In genomic region chr7:49807846-49808622, GRCm38 (mm10) we compare ENCODE assay signal across 20 mouse cellular contexts. TPM values are rescaled to one million over a fixed set of nuclear protein-coding genes. Genes with fewer than 3 reads are reported as not detected.
A peak's percentile ranks its signal among the peaks of the same experiment; 100 is the strongest.
DNase-seq lines count a peak whose midpoint lies in the region; ATAC-seq and TF ChIP-seq lines count a peak whose summit lies in the region.
"Had no signal": no experiment of that assay in that cellular context is flagged by ENCODE, and none has a peak within 500 bp of the region (broad histone marks: within the 10 kb centered on the region; RNA-seq: fewer than 3 reads in every experiment).

No protein-coding gene starts in this region.

- H3K4me3 ChIP-seq in midbrain, embryonic 14.5 days (replicated peaks; ENCODE audit: low read depth, low read length), result no peak overlapping the region
- H3K4me3 ChIP-seq in midbrain, postnatal 0 days (ENCODE audit: low read depth, low read length), result no peak overlapping the region
- H3K4me3 ChIP-seq in hindbrain, embryonic 16.5 days (ENCODE audit: low read length), result no peak overlapping the region
- H3K4me3 ChIP-seq: heart, embryonic 12.5 days; kidney, embryonic 15.5 days; liver, embryonic 13.5 days; midbrain, embryonic 12.5 days had no signal

- H3K4me1 ChIP-seq in midbrain, embryonic 14.5 days (ENCODE audit: control insufficient read depth, insufficient read depth, low read length), result no peaks in the 10 kb centered on the region
- no peaks in the 10 kb centered on the region for H3K4me1 ChIP-seq in midbrain, postnatal 0 days (ENCODE audit: insufficient read depth, low read length)
- no peaks in the 10 kb centered on the region for H3K4me1 ChIP-seq in hindbrain, embryonic 16.5 days (ENCODE audit: control insufficient read depth, insufficient read depth, low read depth, low read length)

- peak; percentile 12 for DNase-seq in midbrain, embryonic 14.5 days
- DNase-seq in midbrain, postnatal 0 days (ENCODE audit: low spot score), result no peak
- peak; percentile 15 for DNase-seq in brain, embryonic 14.5 days (ENCODE audit: low read depth)
- DNase-seq in retina, embryonic 14.5 days (ENCODE audit: low spot score), result peak; percentile 3
- no peak for DNase-seq in adrenal gland, adult 2 months
- DNase-seq in thymus, postnatal 25 days, result no peak
- DNase-seq: adrenal gland, postnatal 14 days; cerebellum, adult 9-10 months; heart, postnatal 10 days; kidney, adult 11 months; kidney, postnatal 36 days; liver, embryonic 13.5 days; lung, adult 2 months; lung, postnatal 14 days had no signal

- H3K27me3 ChIP-seq in midbrain, embryonic 14.5 days (ENCODE audit: control insufficient read depth, insufficient read depth, low read length), result no peaks in the 10 kb centered on the region
- H3K27me3 ChIP-seq in midbrain, postnatal 0 days (ENCODE audit: insufficient read depth, low read length), result no peaks in the 10 kb centered on the region
- H3K27me3 ChIP-seq in hindbrain, embryonic 16.5 days (replicated peaks; ENCODE audit: control insufficient read depth, insufficient read depth, low read length), result no peaks in the 10 kb centered on the region
- H3K27me3 ChIP-seq: heart, embryonic 12.5 days; kidney, embryonic 15.5 days; liver, embryonic 13.5 days; midbrain, embryonic 12.5 days had no signal

- H3K27ac ChIP-seq in midbrain, embryonic 14.5 days (replicated peaks; ENCODE audit: low read depth, low read length), result no peak overlapping the region
- no peak overlapping the region for H3K27ac ChIP-seq in midbrain, postnatal 0 days (ENCODE audit: low read depth, low read length)
- H3K27ac ChIP-seq in hindbrain, embryonic 16.5 days (ENCODE audit: low read depth, low read length), result no peak overlapping the region
- H3K27ac ChIP-seq: kidney, embryonic 15.5 days; liver, embryonic 13.5 days; midbrain, embryonic 12.5 days; stomach, postnatal 0 days had no signal

- H3K4me2 ChIP-seq in midbrain, embryonic 14.5 days (ENCODE audit: low read length), result no peak overlapping the region
- no peak overlapping the region for H3K4me2 ChIP-seq in midbrain, postnatal 0 days (ENCODE audit: low read depth, low read length, poor library complexity, severe bottlenecking)
- no peak overlapping the region for H3K4me2 ChIP-seq in hindbrain, embryonic 16.5 days (ENCODE audit: low read length)
- H3K4me2 ChIP-seq: heart, embryonic 12.5 days; kidney, embryonic 15.5 days; liver, embryonic 13.5 days; midbrain, embryonic 12.5 days had no signal

- peaks cover 20% of the 10 kb centered on the region; the same call in 1 of the 2 replicates for H3K36me3 ChIP-seq in midbrain, embryonic 14.5 days (ENCODE audit: control insufficient read depth, insufficient read depth, low read length)
- peaks cover 4% of the 10 kb centered on the region; the same call in 1 of the 2 replicates for H3K36me3 ChIP-seq in midbrain, postnatal 0 days (ENCODE audit: insufficient read depth, low read length)
- peaks cover 9% of the 10 kb centered on the region; the same call in 1 of the 2 replicates for H3K36me3 ChIP-seq in hindbrain, embryonic 16.5 days (ENCODE audit: control insufficient read depth, insufficient read depth, low read length)

- no peaks in the 10 kb centered on the region for H3K9me3 ChIP-seq in midbrain, embryonic 14.5 days (ENCODE audit: control insufficient read depth, low read length)
- H3K9me3 ChIP-seq in midbrain, postnatal 0 days (ENCODE audit: low read length), result no peaks in the 10 kb centered on the region
- H3K9me3 ChIP-seq in hindbrain, embryonic 16.5 days (ENCODE audit: control insufficient read depth, low read length), result no peaks in the 10 kb centered on the region
- H3K9me3 ChIP-seq: heart, embryonic 12.5 days; kidney, embryonic 15.5 days; liver, embryonic 13.5 days; midbrain, embryonic 12.5 days had no signal

- no peak for TF ChIP-seq POLR2A in brain, embryonic 14.5 days (IDR thresholded peaks at IDR 0.05; ENCODE audit: borderline replicate concordance, extremely low read depth, insufficient read depth, insufficient read length, poor library complexity, severe bottlenecking)

- no peak for ATAC-seq in midbrain, embryonic 14.5 days (ENCODE audit: low FRiP score, low TSS enrichment)
- ATAC-seq in midbrain, postnatal 0 days (ENCODE audit: low FRiP score), result no peak
- ATAC-seq in hindbrain, embryonic 16.5 days, result peak; percentile 57; the same call in 1 of the 2 replicates
- ATAC-seq: forebrain, embryonic 16.5 days had no signal

- H3K9ac ChIP-seq in midbrain, embryonic 14.5 days (replicated peaks; ENCODE audit: low read length), result no peak overlapping the region
- no peak overlapping the region for H3K9ac ChIP-seq in midbrain, postnatal 0 days (replicated peaks; ENCODE audit: low read length, poor library complexity, severe bottlenecking)
- no peak overlapping the region for H3K9ac ChIP-seq in hindbrain, embryonic 16.5 days (ENCODE audit: low read depth, low read length)
- H3K9ac ChIP-seq: heart, embryonic 12.5 days; kidney, embryonic 15.5 days; liver, embryonic 13.5 days; midbrain, embryonic 12.5 days had no signal

- no peak for TF ChIP-seq CTCF in midbrain, postnatal 0 days (IDR thresholded peaks at IDR 0.05)
- no peak for TF ChIP-seq CTCF in brain, embryonic 14.5 days (IDR thresholded peaks at IDR 0.05; ENCODE audit: borderline replicate concordance, extremely low read depth, insufficient read depth, insufficient read length)

- 72% methylated on average over 17 of the region's 17 CpGs for WGBS in midbrain, embryonic 14.5 days
- WGBS in midbrain, postnatal 0 days, result 77% methylated on average over 17 of the region's 17 CpGs
- WGBS in hindbrain, embryonic 16.5 days, result 65% methylated on average over 17 of the region's 17 CpGs

RNA-seq across cellular contexts. Expression of gene Prmt3, which starts 29.9 kb away (rescaled TPM):
- polyA plus RNA-seq in midbrain, embryonic 14.5 days (2014; fragmentation: Nextera tagmentation; extraction: Ambion mirVana), result 47.6 and 60.8 TPM in 2 replicates
- 35.5 and 50.6 TPM in 2 replicates for total RNA-seq in midbrain, postnatal 0 days (2014; rRNA removed)
- 35.9 and 38.1 TPM in 2 replicates for polyA plus RNA-seq in midbrain, postnatal 0 days (2015; fragmentation: Nextera tagmentation; extraction: Ambion mirVana)
- 38.7 and 41.1 TPM in 2 replicates for polyA plus RNA-seq in brain, embryonic 14.5 days (2012; rRNA removed)
- 44.9 and 50.0 TPM in 2 replicates for polyA plus RNA-seq in hindbrain, embryonic 16.5 days (2015; fragmentation: Nextera tagmentation; extraction: Ambion mirVana)
- 10 to 100 TPM; 27.3 to 40.1 TPM for total RNA-seq in adrenal gland, adult 2 months (2021)
- polyA plus RNA-seq in adrenal gland, adult 2 months (2012; rRNA removed), result 47.9 and 77.0 TPM in 2 replicates

RNA-seq across cellular contexts. Expression of gene Htatip2, which starts 49.1 kb away (rescaled TPM):
- 2.2 and 2.7 TPM in 2 replicates for polyA plus RNA-seq in midbrain, embryonic 14.5 days (2014; fragmentation: Nextera tagmentation; extraction: Ambion mirVana)
- 0.38 and 2.4 TPM in 2 replicates for total RNA-seq in midbrain, postnatal 0 days (2014; rRNA removed)
- polyA plus RNA-seq in midbrain, postnatal 0 days (2015; fragmentation: Nextera tagmentation; extraction: Ambion mirVana), result 5.5 and 6.1 TPM in 2 replicates
- polyA plus RNA-seq in brain, embryonic 14.5 days (2012; rRNA removed), result 1.3 and 1.5 TPM in 2 replicates
- 4.2 and 5.2 TPM in 2 replicates for polyA plus RNA-seq in hindbrain, embryonic 16.5 days (2015; fragmentation: Nextera tagmentation; extraction: Ambion mirVana)
- total RNA-seq in adrenal gland, adult 2 months (2021), result 10 to 100 TPM; 29.8 to 40.7 TPM
- 9.0 and 11.3 TPM in 2 replicates for polyA plus RNA-seq in adrenal gland, adult 2 months (2012; rRNA removed)

Comparison
In these comparisons a context has a peak if more than half of its experiments do, and no peak if none do; other contexts are left out.
1. DNase-seq: peak in midbrain, embryonic 14.5 days (single experiment), brain, embryonic 14.5 days (single experiment) and retina, embryonic 14.5 days (single experiment); none in midbrain, postnatal 0 days (single experiment), adrenal gland, adult 2 months (single experiment) and thymus, postnatal 25 days (single experiment).